Mouse (Mus musculus) spleen, adult 2 months (tissue): ENCODE results near the gene Dync1i1. TPM values are rescaled to one million over a fixed set of nuclear protein-coding genes. Genes with fewer than 3 reads are reported as not detected.

Experiments used
- DNase-seq, 2 experiments: peaks; one replicate each; pipeline versions ENCODE4 v3.0.0 to v3.0.0-alpha.2; 2012 to 2021; ENCODE audit warnings: low spot score in 2 of 2, low read depth in 1 of 2
- H3K27ac ChIP-seq: fragments of 200-500 bp; 2 replicates; pipeline ENCODE4 v1.5.1; 2012; ENCODE audit warnings: low read length, inconsistent platforms; ENCODE audit not compliant: insufficient read depth
- H3K27me3 ChIP-seq: fragments of 200-500 bp; 2 replicates; pipeline ENCODE4 v1.6.1; 2012; ENCODE audit warnings: mild to moderate bottlenecking, moderate library complexity, low read length, inconsistent platforms; ENCODE audit not compliant: control insufficient read depth, insufficient read depth
- H3K36me3 ChIP-seq: fragments of 200-500 bp; 2 replicates; pipeline ENCODE4 v1.6.1; 2012; ENCODE audit warnings: mild to moderate bottlenecking, low read length, inconsistent platforms; ENCODE audit not compliant: control insufficient read depth, insufficient read depth
- H3K4me1 ChIP-seq: fragments of 200-500 bp; 2 replicates; pipeline ENCODE4 v1.6.1; 2011; ENCODE audit warnings: inconsistent platforms; ENCODE audit not compliant: control insufficient read depth, insufficient read depth, insufficient read length
- H3K4me3 ChIP-seq: fragments of 200-500 bp; 2 replicates; pipeline ENCODE4 v1.5.1; 2011; ENCODE audit warnings: mild to moderate bottlenecking, inconsistent platforms; ENCODE audit not compliant: insufficient read depth, insufficient read length; ENCODE audit errors: extremely low read depth
- CTCF ChIP-seq: fragments of 200-500 bp; IDR thresholded peaks from 2 replicates; pipeline ENCODE4 v1.5.1; 2011; ENCODE audit warnings: mild to moderate bottlenecking, inconsistent platforms; ENCODE audit not compliant: insufficient read depth, insufficient read length, insufficient replicate concordance; ENCODE audit errors: extremely low read depth
- POLR2A ChIP-seq: fragments of 200-500 bp; IDR thresholded peaks from 2 replicates; pipeline ENCODE4 v1.6.1; 2011; ENCODE audit warnings: low read depth, low read length, inconsistent platforms
- WGBS: fragments of 180-500 bp; shearing (Covaris S2); methylation state at CpG from one replicate; pipeline ENCODE4 v1.1.7; 2018; 5-methylcytosine and 5-hydroxymethylcytosine counted together
- polyA plus RNA-seq: library from polyadenylated mRNA; depleted of rRNA; stranded (reverse); fragments of >200 nt; gene quantifications from 2 replicates; pipeline ENCODE4 v1.2.3, GENCODE M21; 2012

The Dync1i1 gene
- polyA plus RNA-seq, 1 experiment, result 1.6 TPM

- TF ChIP-seq POLR2A, result no peak
- no peak for TF ChIP-seq CTCF
- 91% methylated on average over 5 of the region's 5 CpGs for WGBS
These were observed 120.7 kb downstream of the Dync1i1 start for GRCm38 (mm10) chr6:5846154-5846553.

GRCm38 (mm10) chr6:5854048-5854836, 128.8 kb downstream of the Dync1i1 start:
- Histone ChIP-seq H3K36me3 (no peaks in the 10 kb centered on the region), H3K27ac (no peak overlapping the region), H3K4me1 (no peaks in the 10 kb centered on the region), H3K4me3 (no peak overlapping the region), H3K27me3 (no peaks in the 10 kb centered on the region)
- TF ChIP-seq CTCF, result no peak
- TF ChIP-seq POLR2A, result no peak
- 86% methylated on average over 12 of the region's 12 CpGs for WGBS
- DNase-seq, result no peak

More at GRCm38 (mm10) chr6:5846154-5846553, 120.7 kb downstream of the Dync1i1 start:
- H3K4me3 ChIP-seq, result no peak overlapping the region
- H3K27me3 ChIP-seq, result no peaks in the 10 kb centered on the region
- no peak for DNase-seq
- no peak overlapping the region for H3K27ac ChIP-seq
- H3K4me1 ChIP-seq, result no peaks in the 10 kb centered on the region
- no peaks in the 10 kb centered on the region for H3K36me3 ChIP-seq

- no peak overlapping the region for H3K27ac ChIP-seq
- WGBS, result 81% methylated on average over 6 of the region's 6 CpGs
- H3K27me3 ChIP-seq, result no peaks in the 10 kb centered on the region
- no peak for DNase-seq
- H3K4me3 ChIP-seq, result no peak overlapping the region
- H3K4me1 ChIP-seq, result no peaks in the 10 kb centered on the region
- TF ChIP-seq POLR2A, result no peak
- no peak for TF ChIP-seq CTCF
- no peaks in the 10 kb centered on the region for H3K36me3 ChIP-seq
These were observed 130.1 kb downstream of the Dync1i1 start for GRCm38 (mm10) chr6:5855526-5855925.

DNA sequence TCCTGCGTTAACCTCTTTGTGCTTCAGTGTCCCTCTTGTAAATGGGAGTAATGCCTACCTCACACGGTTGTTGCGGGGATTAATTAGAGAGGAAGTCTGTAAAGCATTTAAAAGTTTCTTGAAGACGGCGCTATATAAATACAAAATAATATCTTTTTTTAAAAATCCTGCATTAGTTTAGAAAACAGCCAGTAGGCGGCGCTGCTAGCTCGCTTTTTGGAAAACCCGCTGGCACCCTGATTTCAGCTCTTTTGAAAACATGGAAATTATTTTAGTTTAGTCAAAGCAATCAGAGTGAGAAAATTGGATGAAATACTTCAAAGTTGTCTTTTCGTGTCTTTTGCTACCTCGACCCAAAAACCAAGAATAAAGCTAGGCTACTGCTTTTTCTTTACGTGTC, 132.9 kb downstream of the Dync1i1 start:
- no peaks in the 10 kb centered on the region for H3K4me1 ChIP-seq
- no peak for DNase-seq
- TF ChIP-seq CTCF (no peak), POLR2A (no peak)
- H3K4me3 ChIP-seq, result no peak overlapping the region
- 15% methylated on average over 12 of the region's 12 CpGs for WGBS
- no peaks in the 10 kb centered on the region for H3K36me3 ChIP-seq
- no peak overlapping the region for H3K27ac ChIP-seq
- H3K27me3 ChIP-seq, result no peaks in the 10 kb centered on the region

GRCm38 (mm10) chr6:5858901-5859598, 133.6 kb downstream of the Dync1i1 start:
- Histone ChIP-seq H3K27me3 (no peaks in the 10 kb centered on the region), H3K36me3 (no peaks in the 10 kb centered on the region), H3K4me3 (no peak overlapping the region), H3K4me1 (no peaks in the 10 kb centered on the region), H3K27ac (no peak overlapping the region)
- no peak for DNase-seq
- 77% methylated on average over 20 of the region's 20 CpGs for WGBS
- TF ChIP-seq POLR2A (no peak), CTCF (no peak)

DNA sequence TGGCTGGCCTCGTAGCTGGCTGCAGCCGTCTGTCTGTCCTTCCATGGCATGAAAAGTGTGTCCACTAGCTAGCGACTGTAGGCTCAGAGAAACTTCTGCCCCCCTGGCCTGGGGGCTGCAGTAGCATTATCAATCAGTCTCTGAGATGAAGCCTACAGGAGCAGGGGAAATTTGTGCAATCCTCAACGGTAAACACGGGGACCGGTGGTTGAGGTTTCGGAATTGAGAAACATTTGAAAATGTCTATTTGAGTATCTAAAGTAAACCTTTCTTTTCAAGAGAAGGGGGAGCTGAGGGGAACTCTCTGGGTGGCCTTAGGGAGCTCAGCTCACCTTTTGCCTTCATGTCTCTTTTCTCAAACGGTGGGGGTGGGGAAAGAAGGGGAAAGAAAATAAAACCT, 134.2 kb downstream of the Dync1i1 start:
- Histone ChIP-seq H3K27ac (no peak overlapping the region), H3K4me3 (no peak overlapping the region), H3K4me1 (no peaks in the 10 kb centered on the region), H3K36me3 (no peaks in the 10 kb centered on the region), H3K27me3 (no peaks in the 10 kb centered on the region)
- 80% methylated on average over 8 of the region's 8 CpGs for WGBS
- DNase-seq, result no peak
- no peak for TF ChIP-seq POLR2A
- TF ChIP-seq CTCF, result no peak

GRCm38 (mm10) chr6:5866091-5866490, 140.7 kb downstream of the Dync1i1 start:
- Histone ChIP-seq H3K4me1 (no peaks in the 10 kb centered on the region), H3K36me3 (no peaks in the 10 kb centered on the region), H3K27me3 (no peaks in the 10 kb centered on the region), H3K4me3 (no peak overlapping the region), H3K27ac (no peak overlapping the region)
- no peak for DNase-seq
- WGBS, result 43% methylated on average over 5 of the region's 5 CpGs
- TF ChIP-seq CTCF, result no peak
- no peak for TF ChIP-seq POLR2A
